Mouse (Mus musculus) midbrain, postnatal 0 days (tissue): ENCODE measurements around the gene Elf2. TPM values are rescaled to one million over a fixed set of nuclear protein-coding genes. Genes with fewer than 3 reads are reported as not detected.
A peak's percentile ranks its signal among the peaks of the same experiment; 100 is the strongest.

Experiments used
- ATAC-seq: fragments of 200-750 bp; cut with Nextera tagmentation; 2 replicates; pipeline ENCODE4 v1.8.0; 2017; ENCODE audit warnings: moderate number of reproducible peaks, mild to moderate bottlenecking, moderate TSS enrichment, moderate library complexity; ENCODE audit not compliant: low FRiP score
- DNase-seq: peaks from one replicate; pipeline ENCODE4 v3.0.0-alpha.2; 2015; ENCODE audit warnings: low spot score
- H3K27ac ChIP-seq: fragments of 300-500 bp; sonication (generic); 2 replicates; pipeline ENCODE4 v1.5.1; 2014; ENCODE audit warnings: low read depth, mild to moderate bottlenecking, low read length, mixed read lengths
- H3K27me3 ChIP-seq: fragments of 300-500 bp; sonication (generic); 2 replicates; pipeline ENCODE4 v1.6.1; 2014; ENCODE audit warnings: low read length, control low read depth, mixed read lengths; ENCODE audit not compliant: insufficient read depth
- H3K36me3 ChIP-seq: fragments of 300-500 bp; sonication (generic); 2 replicates; pipeline ENCODE4 v1.6.1; 2014; ENCODE audit warnings: low read length, control low read depth, mixed read lengths; ENCODE audit not compliant: insufficient read depth
- H3K4me1 ChIP-seq: fragments of 300-500 bp; sonication (generic); 2 replicates; pipeline ENCODE4 v1.6.1; 2014; ENCODE audit warnings: mild to moderate bottlenecking, control low read depth, antibody characterized with exemption, low read length, mixed read lengths; ENCODE audit not compliant: insufficient read depth
- H3K4me2 ChIP-seq: fragments of 300-500 bp; sonication (generic); 2 replicates; pipeline ENCODE4 v1.6.1; 2014; ENCODE audit warnings: low read depth, mild to moderate bottlenecking, low read length, mixed read lengths; ENCODE audit not compliant: poor library complexity, severe bottlenecking
- H3K4me3 ChIP-seq: fragments of 300-500 bp; sonication (generic); 2 replicates; pipeline ENCODE4 v1.5.1; 2014; ENCODE audit warnings: low read depth, mild to moderate bottlenecking, low read length, moderate library complexity
- H3K9ac ChIP-seq: fragments of 300-500 bp; sonication (generic); replicated peaks from 2 replicates; pipeline ENCODE4 v1.6.1; 2014; ENCODE audit warnings: mild to moderate bottlenecking, low read length, moderate library complexity, mixed read lengths; ENCODE audit not compliant: poor library complexity, severe bottlenecking
- H3K9me3 ChIP-seq: fragments of 300-500 bp; sonication (generic); 2 replicates; pipeline ENCODE4 v1.6.1; 2016; ENCODE audit warnings: low read length, control low read depth
- CTCF ChIP-seq: IDR thresholded peaks from 2 replicates; pipeline ENCODE4 v1.5.1; 2016; ENCODE audit warnings: antibody characterized with exemption, mild to moderate bottlenecking
- WGBS: fragments of 180-500 bp; shearing (Covaris S2); extraction: QIAGEN DNeasy Blood & Tissue Kit; methylation state at CpG from one replicate; pipeline ENCODE4 v1.1.7; 2014; 5-methylcytosine and 5-hydroxymethylcytosine counted together
- polyA plus RNA-seq: library from polyadenylated mRNA; unstranded; fragments of >200 nt; fragmentation: Nextera tagmentation; extraction: Ambion mirVana; gene quantifications from 2 replicates; pipeline ENCODE4 v1.2.1, GENCODE M21; 2015
- total RNA-seq: library from RNA; depleted of rRNA; stranded (reverse); fragments of >200 nt; gene quantifications from 2 replicates; pipeline ENCODE4 v1.2.3, GENCODE M21; 2014

Gene Elf2
- total and polyA plus RNA-seq, 2 experiments from 2014 or later = 26.1 to 38.7 TPM

GRCm38 (mm10) chr3:51373544-51373943 lies 33.1 kb upstream of the Elf2 start:
- Histone ChIP-seq H3K4me3 (no peak overlapping the region), H3K4me2 (no peak overlapping the region), H3K27me3 (no peaks in the 10 kb centered on the region), H3K9me3 (no peaks in the 10 kb centered on the region), H3K36me3 (no peaks in the 10 kb centered on the region), H3K4me1 (no peaks in the 10 kb centered on the region), H3K9ac (no peak overlapping the region), H3K27ac (no peak overlapping the region)
- ATAC-seq = no peak
- no peak; the same call in 1 of the 2 replicates for TF ChIP-seq CTCF
- 68% methylated on average over 5 of the region's 5 CpGs for WGBS
- DNase-seq = no peak

GRCm38 (mm10) chr3:51372883-51373282 lies 32.4 kb upstream of the Elf2 start:
- Histone ChIP-seq H3K9me3 (no peaks in the 10 kb centered on the region), H3K36me3 (no peaks in the 10 kb centered on the region), H3K27ac (no peak overlapping the region), H3K4me3 (no peak overlapping the region), H3K27me3 (no peaks in the 10 kb centered on the region), H3K9ac (no peak overlapping the region), H3K4me1 (no peaks in the 10 kb centered on the region), H3K4me2 (no peak overlapping the region)
- TF ChIP-seq CTCF = no peak
- WGBS = 78% methylated on average over 5 of the region's 5 CpGs
- ATAC-seq = no peak
- DNase-seq = no peak

- ATAC-seq (no peak), DNase-seq (no peak)
- Histone ChIP-seq H3K27ac (no peak overlapping the region), H3K4me3 (no peak overlapping the region), H3K9ac (no peak overlapping the region), H3K36me3 (no peaks in the 10 kb centered on the region), H3K4me1 (no peaks in the 10 kb centered on the region), H3K4me2 (no peak overlapping the region), H3K27me3 (no peaks in the 10 kb centered on the region), H3K9me3 (no peaks in the 10 kb centered on the region)
- TF ChIP-seq CTCF = no peak
- WGBS = 63% methylated on average over 2 of the region's 2 CpGs
Measured at GRCm38 (mm10) chr3:51371826-51372225, 31.4 kb upstream of the Elf2 start.

- H3K36me3 ChIP-seq = no peaks in the 10 kb centered on the region
- H3K27me3 ChIP-seq = no peaks in the 10 kb centered on the region
- no peak overlapping the region for H3K9ac ChIP-seq
- no peaks in the 10 kb centered on the region for H3K9me3 ChIP-seq
- DNase-seq = no peak
- H3K4me3 ChIP-seq = no peak overlapping the region
- 80% methylated on average over 4 of the region's 4 CpGs for whole genome bisulfite sequencing
- no peak overlapping the region for H3K4me2 ChIP-seq
- H3K4me1 ChIP-seq = no peaks in the 10 kb centered on the region
- no peak for ATAC-seq
- H3K27ac ChIP-seq = no peak overlapping the region
- no peak for TF ChIP-seq CTCF
Measured at GRCm38 (mm10) chr3:51368011-51368410, 27.5 kb upstream of the Elf2 start.

GRCm38 (mm10) chr3:51366926-51367325 lies 26.5 kb upstream of the Elf2 start:
- Histone ChIP-seq H3K4me2 (no peak overlapping the region), H3K4me1 (no peaks in the 10 kb centered on the region), H3K9me3 (no peaks in the 10 kb centered on the region), H3K4me3 (no peak overlapping the region), H3K27ac (no peak overlapping the region), H3K27me3 (no peaks in the 10 kb centered on the region), H3K36me3 (no peaks in the 10 kb centered on the region), H3K9ac (no peak overlapping the region)
- no peak for DNase-seq
- no peak for ATAC-seq
- WGBS = 72% methylated on average over 4 of the region's 4 CpGs
- TF ChIP-seq CTCF = no peak

GRCm38 (mm10) chr3:51365517-51365882 lies 25.0 kb upstream of the Elf2 start:
- Histone ChIP-seq H3K27ac (no peak overlapping the region), H3K4me3 (peak overlapping the region; percentile 36), H3K4me2 (peak overlapping the region; percentile 68), H3K4me1 (no peaks in the 10 kb centered on the region), H3K9ac (0 out of 2 replicates have a peak overlapping the region, but pooled peaks have one; percentile 29), H3K9me3 (no peaks in the 10 kb centered on the region), H3K27me3 (no peaks in the 10 kb centered on the region; the same call in 1 of the 2 replicates), H3K36me3 (no peaks in the 10 kb centered on the region)
- ATAC-seq (no peak; the same call in 1 of the 2 replicates), DNase-seq (no peak)
- TF ChIP-seq CTCF = peak; percentile 5; the same call in 1 of the 2 replicates
- 9% methylated on average over 3 of the region's 3 CpGs for WGBS
